Mouse (Mus musculus) erythroblast, embryonic 14.5 days (primary cell): ENCODE data around the gene Ppm1h. TPM values are rescaled to one million over a fixed set of nuclear protein-coding genes. Genes with fewer than 3 reads are reported as not detected.
"Not testable (repeated sequence)": the region's sequence is repeated elsewhere in the genome, so short reads cannot be mapped to it uniquely, and the experiment has no call there.

Experiments used
- H3K27me3 ChIP-seq: 2 replicates; pipeline ENCODE4 v1.6.1; 2012; ENCODE audit warnings: inconsistent platforms; ENCODE audit not compliant: control insufficient read depth
- H3K36me3 ChIP-seq: 2 replicates; pipeline ENCODE4 v1.6.1; 2012; ENCODE audit warnings: mild to moderate bottlenecking, inconsistent platforms; ENCODE audit not compliant: control insufficient read depth
- H3K4me1 ChIP-seq: 2 replicates; pipeline ENCODE4 v1.6.1; 2012; ENCODE audit warnings: inconsistent platforms; ENCODE audit not compliant: control insufficient read depth
- H3K4me3 ChIP-seq: replicated peaks from 2 replicates; pipeline ENCODE3; 2012; ENCODE audit warnings: moderate library complexity, mild to moderate bottlenecking, inconsistent platforms
- H3K9me3 ChIP-seq: 2 replicates; pipeline ENCODE4 v1.6.1; 2012; ENCODE audit warnings: low read length, inconsistent platforms, mixed read lengths; ENCODE audit not compliant: control insufficient read depth
- GATA1 ChIP-seq: IDR thresholded peaks from 2 replicates; pipeline ENCODE4 v1.6.1; 2012; ENCODE audit warnings: low read length, inconsistent platforms, mixed read lengths
- TAL1 ChIP-seq: IDR thresholded peaks from 3 replicates; pipeline ENCODE4 v1.6.1; 2012; ENCODE audit warnings: low read length, inconsistent platforms, mixed read lengths
- polyA plus RNA-seq: library from polyadenylated mRNA; stranded (reverse); fragments of >175 nt; gene quantifications from 2 replicates; pipeline ENCODE4 v1.2.3, GENCODE M21; 2012

The Ppm1h gene
- polyA plus RNA-seq, 1 experiment: not detected

DNA sequence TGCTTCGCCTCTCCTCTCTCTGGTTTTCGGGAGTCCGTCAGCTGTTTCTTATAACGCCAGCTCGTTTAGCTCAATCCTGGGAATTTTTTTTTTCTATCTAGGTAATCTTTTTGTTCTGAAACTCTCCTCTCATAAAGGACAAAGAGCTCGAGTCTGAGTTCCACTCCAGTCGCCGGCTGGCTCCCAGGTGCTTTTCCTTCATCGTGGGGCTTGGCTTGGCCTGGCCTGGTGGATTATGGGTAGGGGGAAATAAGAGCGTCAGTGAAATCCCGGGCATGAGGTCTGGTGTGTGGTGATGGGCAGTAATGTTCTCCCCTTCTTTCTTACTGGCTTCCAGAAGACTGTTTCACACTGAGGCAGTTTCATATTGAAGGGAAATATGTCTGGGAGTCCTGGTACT is 234.8 kb downstream of the Ppm1h start:
- Histone ChIP-seq H3K36me3 (no peaks in the 10 kb centered on the region), H3K27me3 (no peaks in the 10 kb centered on the region), H3K9me3 (no peaks in the 10 kb centered on the region), H3K4me1 (no peaks in the 10 kb centered on the region), H3K4me3 (no peak overlapping the region)
- TF ChIP-seq TAL1: no peak
- TF ChIP-seq GATA1: no peak

DNA sequence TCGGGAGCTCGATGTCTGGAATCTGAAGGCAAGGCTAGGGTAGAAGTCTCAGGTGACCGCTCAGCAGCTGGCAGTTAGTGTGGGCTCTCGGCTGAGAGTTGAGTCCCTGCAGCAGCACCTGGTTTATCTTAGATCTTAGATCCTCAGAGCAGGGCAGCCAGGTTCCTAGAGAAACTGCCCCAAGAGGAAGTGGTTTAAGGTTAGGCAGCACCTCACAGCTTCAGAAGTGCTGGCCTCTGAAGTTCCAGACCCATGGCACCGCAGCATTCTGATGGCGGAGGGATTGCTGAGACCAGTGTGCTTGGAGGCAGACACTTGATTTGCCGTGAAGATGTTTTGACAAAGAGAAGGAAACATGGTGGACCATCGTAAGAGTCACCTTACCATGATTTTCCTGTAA is 237.3 kb downstream of the Ppm1h start:
- TF ChIP-seq GATA1 (no peak), TAL1 (no peak)
- H3K9me3 ChIP-seq: no peaks in the 10 kb centered on the region
- no peak overlapping the region for H3K4me3 ChIP-seq
- H3K27me3 ChIP-seq: no peaks in the 10 kb centered on the region
- no peaks in the 10 kb centered on the region for H3K36me3 ChIP-seq
- no peaks in the 10 kb centered on the region for H3K4me1 ChIP-seq

DNA sequence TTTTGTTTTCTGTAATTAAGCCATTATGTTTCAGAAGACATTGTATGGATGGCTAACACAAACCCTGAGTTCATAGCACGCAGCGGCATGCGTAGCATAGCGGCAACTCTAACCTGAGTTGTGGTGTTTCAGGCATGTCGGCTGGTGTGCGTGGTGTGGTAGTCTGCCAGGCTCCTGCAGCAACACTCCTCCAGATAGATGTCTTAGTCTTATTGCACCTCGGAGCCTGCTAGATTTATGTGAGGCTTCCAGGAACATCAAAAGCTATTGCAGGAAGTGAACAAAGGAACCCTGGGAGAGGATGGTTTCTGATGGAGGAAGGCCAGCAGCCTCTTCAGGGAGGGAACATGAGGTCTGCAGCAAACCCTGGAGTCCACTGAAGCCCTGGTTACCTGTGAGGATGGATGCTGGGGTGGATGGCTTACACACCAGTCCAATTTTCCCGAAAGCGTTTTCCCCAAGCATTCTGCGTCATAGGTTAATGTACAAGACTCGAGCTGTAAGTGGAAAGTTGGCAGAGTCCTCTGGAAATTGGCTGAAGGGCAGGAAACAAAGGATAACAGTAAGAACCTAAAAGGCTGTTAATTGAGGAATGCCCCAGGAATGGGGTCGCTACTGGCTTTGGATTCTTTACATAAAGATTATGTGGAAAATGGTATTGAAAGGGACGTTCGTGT is 239.2 kb downstream of the Ppm1h start:
- Histone ChIP-seq H3K36me3 (no peaks in the 10 kb centered on the region), H3K9me3 (no peaks in the 10 kb centered on the region), H3K27me3 (no peaks in the 10 kb centered on the region), H3K4me3 (no peak overlapping the region), H3K4me1 (no peaks in the 10 kb centered on the region)
- no peak for TF ChIP-seq TAL1
- TF ChIP-seq GATA1: no peak

DNA sequence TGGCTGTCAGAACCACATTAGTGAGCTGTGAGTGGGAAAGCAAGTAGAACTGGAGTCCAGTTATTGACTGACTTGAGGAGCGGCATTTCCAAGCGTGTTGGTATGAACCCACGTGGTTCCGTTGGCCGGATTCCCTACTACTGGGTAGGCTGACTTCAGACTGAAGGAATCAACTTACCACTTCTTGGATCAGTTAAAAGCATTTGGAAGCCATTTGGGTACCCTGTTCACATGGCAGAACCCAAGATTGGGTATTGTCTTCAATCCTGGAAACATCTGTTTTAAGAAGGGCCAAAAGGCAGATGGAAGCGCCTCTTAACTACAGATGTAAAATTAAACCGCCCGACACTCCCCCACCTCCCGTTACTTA is 239.7 kb downstream of the Ppm1h start:
- Histone ChIP-seq H3K27me3 (no peaks in the 10 kb centered on the region), H3K36me3 (no peaks in the 10 kb centered on the region), H3K9me3 (no peaks in the 10 kb centered on the region), H3K4me3 (no peak overlapping the region), H3K4me1 (no peaks in the 10 kb centered on the region)
- TF ChIP-seq TAL1 (no peak), GATA1 (no peak)

DNA sequence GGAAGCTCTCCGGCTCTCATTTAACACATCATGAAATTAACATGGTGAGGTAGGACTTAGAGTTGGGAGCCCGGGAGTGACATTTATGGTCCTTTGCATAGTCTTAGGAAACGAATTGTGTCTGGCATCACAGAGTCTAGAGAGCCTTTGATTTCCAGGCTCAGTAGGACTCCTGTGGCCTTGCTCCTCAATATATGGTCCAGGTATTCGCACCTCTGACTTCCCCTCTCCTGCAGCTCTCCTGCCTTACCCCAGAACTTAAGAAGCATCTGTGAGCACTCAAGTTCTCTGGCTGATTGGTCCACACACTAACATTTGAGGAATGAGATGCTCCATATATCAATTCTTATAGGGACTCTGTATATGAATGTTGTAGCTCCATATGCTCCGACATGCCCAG is 240.2 kb downstream of the Ppm1h start:
- no peak for TF ChIP-seq GATA1
- TF ChIP-seq TAL1: no peak
- H3K36me3 ChIP-seq: no peaks in the 10 kb centered on the region
- no peaks in the 10 kb centered on the region for H3K4me1 ChIP-seq
- H3K27me3 ChIP-seq: no peaks in the 10 kb centered on the region
- H3K4me3 ChIP-seq: no peak overlapping the region
- no peaks in the 10 kb centered on the region for H3K9me3 ChIP-seq

DNA sequence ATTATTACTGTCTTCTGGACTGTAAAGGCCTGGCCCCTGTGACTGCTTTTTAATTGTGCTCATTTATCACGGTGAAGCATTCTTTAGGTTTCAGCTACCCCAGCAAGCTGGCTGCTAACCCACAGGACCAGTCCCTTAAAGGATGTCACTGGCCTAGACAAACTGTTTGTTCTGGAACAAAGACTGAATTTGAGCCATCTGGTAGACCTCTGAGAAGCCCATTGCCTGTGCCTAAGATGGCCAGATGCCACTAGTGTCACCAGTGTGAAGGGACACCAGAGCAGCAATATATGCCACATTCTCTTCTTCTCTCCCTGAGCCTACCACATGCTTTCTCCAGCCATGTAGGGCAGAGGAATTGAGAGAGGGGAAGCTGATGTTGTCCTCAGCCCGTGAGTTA is 240.9 kb downstream of the Ppm1h start:
- Histone ChIP-seq H3K27me3 (no peaks in the 10 kb centered on the region), H3K36me3 (no peaks in the 10 kb centered on the region), H3K9me3 (no peaks in the 10 kb centered on the region), H3K4me1 (no peaks in the 10 kb centered on the region), H3K4me3 (no peak overlapping the region)
- TF ChIP-seq GATA1: no peak
- TF ChIP-seq TAL1: no peak

DNA sequence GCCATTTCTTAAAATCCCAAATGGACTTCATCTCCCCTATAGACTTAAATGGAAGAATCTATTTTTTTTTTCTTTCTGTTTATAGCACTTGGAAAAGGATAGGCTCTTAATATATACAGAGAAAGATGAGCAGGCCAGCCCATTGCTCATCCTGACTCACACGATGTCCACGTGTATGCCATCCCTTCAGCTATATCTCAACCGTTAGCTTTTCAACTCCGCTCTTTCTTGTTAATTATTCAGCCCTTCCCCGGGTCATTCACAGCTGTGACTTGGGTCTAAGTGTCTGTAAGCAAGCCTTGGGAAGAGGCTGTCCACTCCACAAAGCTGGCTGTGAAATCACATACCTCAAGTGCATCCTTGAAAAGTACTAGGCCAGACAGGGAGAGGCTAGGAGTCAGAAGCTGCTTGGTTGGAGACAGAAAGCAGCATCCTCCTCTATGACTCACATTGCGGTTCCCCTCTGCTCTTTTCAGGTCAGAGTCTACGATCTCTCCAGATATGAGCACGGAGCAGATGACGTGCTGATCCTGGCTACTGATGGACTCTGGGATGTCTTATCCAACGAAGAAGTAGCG is 241.7 kb downstream of the Ppm1h start:
- no peaks in the 10 kb centered on the region for H3K27me3 ChIP-seq
- TF ChIP-seq TAL1: no peak
- no peak for TF ChIP-seq GATA1
- H3K4me1 ChIP-seq: no peaks in the 10 kb centered on the region
- H3K4me3 ChIP-seq: no peak overlapping the region
- H3K9me3 ChIP-seq: no peaks in the 10 kb centered on the region
- H3K36me3 ChIP-seq: no peaks in the 10 kb centered on the region

DNA sequence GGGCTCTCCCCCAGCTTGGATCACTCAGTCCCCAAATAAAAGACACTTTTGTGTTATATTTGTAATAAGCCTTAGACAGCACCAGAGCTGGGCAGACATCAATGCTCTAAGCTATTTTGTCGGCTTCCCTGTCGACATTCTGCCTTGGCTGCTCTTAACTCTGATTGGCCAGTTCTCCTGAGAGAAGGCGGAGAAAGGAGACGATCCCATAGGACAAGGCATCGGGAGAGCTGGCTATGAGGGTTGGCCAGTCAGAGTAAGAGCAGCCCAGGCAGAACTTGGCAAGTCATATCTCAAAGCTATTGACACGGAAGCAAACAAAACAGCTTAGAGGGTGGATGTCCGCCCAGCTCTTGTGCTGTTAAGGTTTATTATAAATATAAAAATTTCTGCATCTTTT is 243.7 kb downstream of the Ppm1h start:
- TF ChIP-seq TAL1: no peak
- no peak for TF ChIP-seq GATA1
- H3K4me3 ChIP-seq: no peak overlapping the region
- no peaks in the 10 kb centered on the region for H3K9me3 ChIP-seq
- H3K27me3 ChIP-seq: no peaks in the 10 kb centered on the region
- no peaks in the 10 kb centered on the region for H3K36me3 ChIP-seq
- no peaks in the 10 kb centered on the region for H3K4me1 ChIP-seq

DNA sequence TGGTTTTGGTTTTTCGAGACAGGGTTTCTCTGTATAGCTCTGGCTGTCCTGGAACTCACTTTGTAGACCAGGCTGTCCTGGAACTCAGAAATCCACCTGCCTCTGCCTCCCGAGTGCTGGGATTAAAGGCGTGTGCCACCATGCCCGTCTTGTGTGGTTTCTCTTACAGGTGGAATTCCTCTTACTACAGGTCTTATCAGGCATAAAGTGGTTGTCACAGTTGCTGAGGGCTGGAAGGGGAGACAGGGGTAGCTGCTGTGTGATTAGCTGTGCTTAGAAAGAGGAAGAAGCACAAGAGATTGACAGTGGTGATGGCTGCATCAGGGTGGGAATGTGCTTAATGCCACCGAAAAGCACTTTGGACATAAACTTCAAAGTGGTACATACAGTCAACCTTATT is 246.0 kb downstream of the Ppm1h start:
- H3K4me1 ChIP-seq, H3K4me3 ChIP-seq, H3K27me3 ChIP-seq, H3K9me3 ChIP-seq, H3K36me3 ChIP-seq: not testable (repeated sequence)

DNA sequence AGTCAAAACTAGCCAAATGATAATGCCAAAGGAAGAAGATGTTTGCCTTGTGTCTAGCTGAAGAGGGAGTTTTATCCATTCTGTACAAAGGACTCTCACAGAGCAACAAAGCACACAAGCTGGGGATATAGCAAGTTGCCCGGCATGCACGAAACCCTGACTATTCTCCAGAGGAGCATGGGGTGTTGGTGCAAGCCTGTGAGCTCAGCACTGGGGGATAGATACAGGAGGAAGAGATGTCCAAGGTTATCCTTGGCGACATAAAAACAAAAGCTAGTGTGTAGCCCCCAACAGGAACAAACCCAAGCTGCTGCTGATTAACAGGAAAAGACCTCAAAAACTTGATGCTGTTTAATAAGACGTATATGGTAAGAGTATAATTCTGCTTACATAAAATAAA is 247.7 kb downstream of the Ppm1h start:
- TF ChIP-seq TAL1 (no peak), GATA1 (no peak)
- no peaks in the 10 kb centered on the region for H3K27me3 ChIP-seq
- H3K4me1 ChIP-seq: no peaks in the 10 kb centered on the region

More for the DNA sequence above, 247.7 kb downstream of the Ppm1h start:
- no peaks in the 10 kb centered on the region for H3K9me3 ChIP-seq
- no peak overlapping the region for H3K4me3 ChIP-seq
- no peaks in the 10 kb centered on the region for H3K36me3 ChIP-seq
